Mouse (Mus musculus): ENCODE results near the gene Cnbd2.
"Not testable (repeated sequence)": the region's sequence is repeated elsewhere in the genome, so short reads cannot be mapped to it uniquely, and the experiment has no call there.

The Cnbd2 gene

DNA sequence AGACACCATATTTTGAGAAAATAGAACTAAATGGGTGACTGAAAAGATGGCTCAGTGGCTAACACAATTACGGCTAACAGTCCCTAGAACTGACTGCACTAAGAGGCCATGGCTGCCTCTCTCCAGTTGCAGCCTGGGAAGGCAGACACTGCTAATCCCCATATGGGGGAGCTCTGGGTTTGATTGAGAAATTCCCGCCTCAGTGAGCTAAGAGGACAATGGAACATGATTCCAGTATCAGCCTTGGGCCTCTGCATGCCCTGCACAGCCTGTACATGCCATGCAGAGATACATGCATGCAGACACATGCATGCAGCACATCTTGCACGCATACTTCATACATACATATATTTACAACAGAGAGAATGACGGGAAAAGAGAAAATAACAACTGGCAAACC is 69.3 kb downstream of the Cnbd2 start:
- no peak for DNase-seq (ENCODE audit: extremely low spot score, low read depth, low spot score)

DNA sequence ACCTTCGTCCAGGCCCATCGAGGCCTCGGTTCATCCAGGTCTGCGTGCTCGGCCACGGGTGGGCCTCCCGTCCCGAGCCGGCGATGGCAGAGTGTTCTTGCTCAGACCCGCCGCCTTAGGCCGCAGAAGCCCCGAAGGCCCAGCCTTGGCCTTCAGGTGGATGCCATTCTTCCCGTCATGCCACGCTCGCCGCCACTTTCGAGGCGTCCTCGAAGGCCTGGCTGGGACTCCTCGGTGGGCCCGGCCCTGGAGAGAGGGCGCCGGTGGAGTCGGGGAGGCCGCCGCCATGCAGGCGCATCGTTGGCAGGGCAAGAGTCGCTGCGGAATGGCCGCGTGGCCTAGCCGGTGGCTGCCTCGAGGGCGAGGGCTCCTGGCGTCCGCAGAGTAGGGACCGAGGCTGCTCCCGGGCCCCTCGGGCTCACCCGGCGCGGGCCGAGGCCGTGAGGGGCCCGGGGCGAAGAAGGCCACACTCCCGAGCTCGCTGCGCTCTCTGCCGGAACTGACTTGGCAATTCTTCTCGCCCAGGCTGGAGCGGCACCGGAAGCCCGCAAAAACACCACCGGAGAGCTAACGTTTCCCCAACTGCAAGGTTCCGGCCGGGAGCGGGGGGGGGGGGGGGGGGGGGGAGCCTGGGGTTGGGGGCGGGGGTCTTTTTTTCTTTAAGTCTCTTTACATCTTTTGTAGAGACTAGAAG is 80.5 kb downstream of the Cnbd2 start:
- not testable (repeated sequence) for DNase-seq (ENCODE audit: extremely low spot score, low read depth, low spot score)

DNA sequence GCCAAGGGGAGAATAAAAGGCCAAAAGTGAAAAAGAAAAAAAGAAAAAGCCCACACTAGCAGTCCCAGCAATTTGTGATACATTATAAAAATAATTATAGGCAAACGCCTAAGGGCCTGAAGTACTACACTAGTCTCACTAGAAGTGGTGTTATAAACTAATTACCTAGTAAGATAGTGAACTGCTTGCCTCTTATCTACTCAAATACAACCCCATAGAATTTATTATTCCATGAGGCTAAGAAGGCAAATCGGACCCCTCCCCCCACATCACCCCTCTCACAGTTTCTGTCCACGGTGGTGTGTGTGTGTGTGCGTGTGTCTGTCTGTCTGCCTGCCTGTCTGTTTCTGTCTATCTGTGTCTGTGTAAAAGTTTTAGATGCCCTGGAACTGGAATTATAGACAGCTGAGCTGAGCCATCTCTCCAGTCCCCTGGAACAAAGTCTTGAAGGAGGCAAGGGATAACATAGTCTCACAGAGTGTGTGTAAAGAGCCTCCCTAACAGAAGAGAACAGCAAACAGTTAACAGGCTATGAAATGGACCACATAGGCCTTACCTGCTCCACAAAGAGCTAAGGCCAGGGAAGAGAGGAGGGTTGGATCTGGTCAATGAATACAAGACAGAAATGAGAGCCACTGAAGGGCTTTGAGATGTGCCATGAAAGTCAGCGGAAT is 81.2 kb downstream of the Cnbd2 start:
- no peak for DNase-seq (ENCODE audit: extremely low spot score, low read depth, low spot score)

DNA sequence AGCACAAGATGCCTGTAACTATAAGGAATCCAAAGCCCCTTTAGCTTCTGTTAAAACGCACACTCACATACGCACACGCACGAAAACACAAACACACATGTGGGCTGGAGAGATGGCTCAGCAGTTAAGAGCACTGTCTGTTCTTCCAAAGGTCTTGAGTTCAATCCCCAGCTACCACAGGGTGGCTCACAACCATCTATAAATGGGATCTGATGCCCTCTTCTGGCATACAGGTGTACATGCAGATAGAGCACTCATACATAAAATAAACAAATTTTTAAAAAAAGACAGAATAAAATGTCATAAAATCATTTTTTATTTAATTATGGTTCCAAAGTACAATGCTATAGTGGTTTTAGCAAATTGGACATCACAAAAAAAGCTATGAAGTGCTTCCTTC is 82.2 kb downstream of the Cnbd2 start:
- DNase-seq (ENCODE audit: extremely low spot score, low read depth, low spot score) = no peak

DNA sequence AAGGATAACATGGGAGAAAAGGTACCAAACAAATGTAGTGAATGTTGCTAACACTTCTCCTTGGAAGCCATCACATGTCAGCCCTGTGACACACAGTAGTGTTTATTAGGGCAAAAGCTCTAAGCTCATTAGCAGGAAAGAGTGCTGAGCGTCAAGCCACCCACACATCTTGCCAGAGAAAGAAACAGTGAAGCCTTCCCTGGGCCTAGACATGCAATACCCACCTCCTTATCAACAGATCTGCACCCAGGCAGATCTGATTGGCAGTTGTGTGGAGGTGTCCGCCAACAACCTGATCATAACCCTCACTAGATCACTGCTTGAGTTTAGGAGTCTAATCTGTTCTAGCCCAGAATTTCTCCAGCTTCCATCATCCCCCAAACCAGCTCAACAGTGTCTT is 84.0 kb downstream of the Cnbd2 start:
- no peak for DNase-seq (ENCODE audit: extremely low spot score, low read depth, low spot score)

DNA sequence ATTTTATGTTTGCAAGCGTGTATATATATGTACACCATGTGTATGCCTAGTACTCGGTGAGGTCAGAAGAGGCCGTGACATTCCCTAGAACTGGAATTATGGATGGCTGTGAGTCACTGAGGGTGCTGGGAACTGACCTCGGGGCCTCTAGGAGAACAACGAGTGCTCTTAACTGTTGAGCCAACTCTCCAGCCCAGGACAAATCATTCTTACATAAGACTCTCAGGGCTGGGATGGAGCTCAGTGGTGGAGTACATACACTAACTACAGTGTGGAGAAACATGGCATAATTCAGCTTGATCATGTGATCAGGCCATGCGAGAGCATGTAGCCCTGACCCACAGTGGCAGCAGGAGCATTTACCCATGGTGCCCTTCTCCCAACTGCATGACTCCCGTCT is 85.9 kb downstream of the Cnbd2 start:
- no peak for DNase-seq (ENCODE audit: extremely low spot score, low read depth, low spot score)

DNA sequence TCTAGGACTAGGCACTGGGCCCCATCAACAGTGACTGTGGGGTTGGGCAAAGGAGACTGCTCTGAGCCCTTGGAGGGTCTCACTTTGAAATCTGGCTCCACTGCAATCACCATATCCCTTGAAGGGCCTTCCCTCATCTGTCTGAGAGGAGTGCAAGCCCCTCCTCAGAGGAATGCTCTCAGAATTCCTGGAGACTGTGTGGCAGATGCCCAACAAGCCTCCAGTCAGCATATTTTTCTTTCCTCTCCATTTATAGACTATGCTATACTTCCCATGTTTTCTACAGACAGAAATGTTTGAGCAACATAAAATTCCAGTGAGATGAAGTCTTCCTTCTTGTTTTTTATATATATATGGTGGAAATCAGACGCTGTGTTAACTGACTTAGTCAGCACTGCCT is 87.4 kb downstream of the Cnbd2 start:
- no peak for DNase-seq (ENCODE audit: extremely low spot score, low read depth, low spot score)

DNA sequence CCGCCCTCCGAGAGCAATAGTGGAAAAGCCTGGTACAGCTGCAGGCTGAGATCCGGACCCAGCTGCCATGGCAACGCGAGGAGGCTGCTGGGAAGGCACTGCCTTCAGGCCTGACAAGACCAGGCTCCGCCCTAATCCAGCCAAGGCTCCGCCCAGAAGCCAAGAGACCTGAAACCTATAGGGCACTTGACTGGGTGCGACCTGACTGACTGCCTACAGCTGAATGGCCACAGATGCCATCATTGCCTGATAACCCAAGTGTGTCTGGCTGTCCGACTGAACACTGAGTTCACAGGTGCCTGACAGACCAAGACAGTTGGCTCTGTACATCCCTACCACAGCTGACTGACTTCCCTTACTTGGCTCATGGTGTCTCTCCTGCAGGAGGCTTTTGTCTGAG is 89.2 kb downstream of the Cnbd2 start:
- DNase-seq (ENCODE audit: extremely low spot score, low read depth, low spot score) = peak; percentile 50

DNA sequence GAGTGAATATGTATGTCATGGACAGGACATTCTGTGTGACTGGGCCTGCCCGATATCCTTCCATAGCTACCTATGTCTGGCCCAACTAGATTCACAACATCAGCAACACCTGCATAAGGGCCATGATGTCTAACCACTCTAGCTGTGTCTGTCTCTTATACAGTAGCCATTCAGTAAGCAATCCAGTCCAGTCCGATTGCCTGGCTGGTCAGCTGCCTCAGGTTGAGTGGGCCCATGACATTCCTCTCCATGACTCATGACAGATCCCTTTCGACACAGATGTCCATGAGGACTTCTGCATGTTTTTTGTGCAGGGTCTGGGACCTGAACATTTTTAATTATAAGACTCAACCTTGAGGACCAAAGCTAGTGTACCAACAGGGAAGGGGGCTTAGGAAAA is 89.9 kb downstream of the Cnbd2 start:
- no peak for DNase-seq (ENCODE audit: extremely low spot score, low read depth, low spot score)

DNA sequence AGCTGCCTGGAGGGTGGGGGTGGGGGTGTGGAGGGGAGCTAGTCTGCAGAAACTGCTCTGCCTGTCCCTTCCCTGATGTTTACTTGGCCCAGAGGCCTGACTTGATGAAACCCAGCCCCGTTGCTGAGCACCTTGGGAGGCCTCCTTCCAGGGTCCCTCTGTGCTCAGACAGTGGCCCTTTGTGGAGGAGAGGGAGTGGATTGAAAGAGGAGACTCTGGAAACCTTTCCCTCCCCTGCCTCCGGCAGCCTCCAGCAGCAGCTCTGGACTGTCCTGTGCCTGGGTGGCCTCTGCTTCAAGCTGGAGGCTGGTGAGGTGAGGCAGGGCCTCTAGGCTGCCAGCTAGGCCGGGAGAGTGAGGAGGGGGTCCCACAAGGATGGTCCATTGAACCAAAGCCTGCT is 94.9 kb downstream of the Cnbd2 start:
- no peak for DNase-seq (ENCODE audit: extremely low spot score, low read depth, low spot score)

DNA sequence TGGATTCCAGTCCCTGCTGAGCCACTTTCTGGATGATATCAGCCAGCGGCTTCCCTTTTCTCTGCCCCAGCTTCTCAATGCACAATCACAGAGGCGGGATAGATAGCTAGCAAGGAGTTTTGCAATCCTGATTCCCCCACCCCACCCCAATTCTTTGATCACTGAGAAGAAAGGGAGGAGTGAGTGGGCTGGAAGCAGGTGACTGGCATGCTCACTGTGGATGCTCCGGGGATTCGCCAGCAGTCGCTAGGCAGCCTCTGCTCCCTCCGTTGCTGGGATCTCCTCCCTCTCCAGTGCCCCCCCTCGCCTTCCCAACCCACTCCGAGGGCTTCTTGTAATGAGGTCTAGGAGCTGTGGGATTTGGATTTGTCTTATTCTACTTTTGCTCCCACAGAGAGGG is 96.1 kb downstream of the Cnbd2 start:
- DNase-seq (ENCODE audit: extremely low spot score, low read depth, low spot score) = no peak

DNA sequence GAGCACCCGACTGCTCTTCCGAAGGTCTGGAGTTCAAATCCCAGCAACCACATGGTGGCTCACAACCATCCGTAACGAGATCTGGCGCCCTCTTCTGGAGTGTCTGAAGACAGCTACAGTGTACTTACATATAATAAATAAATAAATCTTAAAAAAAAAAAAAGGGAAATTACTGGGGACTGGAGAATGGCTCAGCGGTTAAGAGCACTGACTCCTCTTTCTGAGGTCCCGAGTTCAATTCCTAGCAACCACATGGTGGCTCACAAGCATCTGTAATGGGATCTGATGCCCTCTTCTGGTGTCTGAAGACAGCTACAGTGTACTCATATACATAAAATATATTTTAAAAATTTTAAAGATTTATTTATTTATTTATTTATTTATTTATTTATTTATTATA is 99.2 kb downstream of the Cnbd2 start:
- DNase-seq (ENCODE audit: extremely low spot score, low read depth, low spot score) = not testable (repeated sequence)

DNA sequence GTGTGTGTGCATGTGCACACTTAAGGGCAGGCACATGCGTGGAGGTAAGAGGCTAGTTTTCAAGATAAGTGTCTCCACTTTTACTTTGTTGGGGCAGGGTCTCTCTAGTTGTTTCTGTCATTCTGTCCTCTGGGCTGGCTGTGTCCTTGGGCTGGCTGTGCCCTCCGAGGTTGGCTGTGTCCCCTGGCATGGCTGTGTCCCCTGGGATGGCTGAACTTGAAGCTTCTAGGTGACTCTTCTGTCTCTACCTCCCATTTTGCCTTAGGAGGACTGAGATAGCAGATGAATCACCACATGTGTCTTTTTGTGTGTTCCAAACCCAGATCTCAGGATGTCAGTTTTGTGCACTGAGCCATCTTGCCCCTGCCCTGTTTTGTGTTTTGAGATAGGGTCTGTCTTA is 102.9 kb downstream of the Cnbd2 start:
- DNase-seq (ENCODE audit: extremely low spot score, low read depth, low spot score) = no peak

DNA sequence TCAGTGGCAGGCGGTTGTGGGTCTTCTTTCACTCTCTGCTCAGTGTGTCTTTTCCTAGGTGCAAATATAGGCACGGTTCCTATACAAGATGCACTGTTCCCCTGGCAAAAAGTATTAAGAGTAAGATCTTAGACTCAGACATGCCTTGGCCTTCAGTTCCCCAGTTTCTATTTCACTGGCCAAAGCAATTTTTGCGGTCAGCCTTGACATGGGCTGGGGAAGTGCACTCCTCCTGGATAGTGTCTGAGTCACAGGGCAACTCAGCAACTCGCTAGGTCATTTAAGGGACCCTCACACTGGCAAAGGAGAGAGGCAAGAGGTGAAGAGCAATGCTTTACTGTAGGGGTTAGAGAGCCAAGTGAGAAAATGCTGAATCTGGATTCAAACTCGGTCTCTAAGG is 103.6 kb downstream of the Cnbd2 start:
- DNase-seq (ENCODE audit: extremely low spot score, low read depth, low spot score) = no peak

DNA sequence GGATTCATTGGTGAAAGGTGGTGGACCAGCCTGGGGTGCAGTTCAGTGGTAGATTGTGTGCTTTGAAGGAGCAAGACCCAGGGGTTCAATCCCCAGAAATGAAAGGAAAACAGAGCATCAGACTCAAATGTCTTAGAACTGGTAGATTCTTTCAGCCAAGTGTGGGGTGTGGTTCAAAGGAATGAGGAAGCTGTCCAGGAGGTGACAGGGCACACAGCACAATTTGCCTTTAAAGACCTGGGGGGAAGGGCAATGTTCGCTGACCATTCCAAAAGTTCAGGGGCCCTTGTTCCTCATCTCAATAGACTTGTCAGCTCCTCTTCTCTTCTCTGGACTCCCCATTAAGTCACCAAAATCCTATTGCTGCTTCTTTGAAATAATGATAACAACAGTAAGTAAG is 105.1 kb downstream of the Cnbd2 start:
- no peak for DNase-seq (ENCODE audit: extremely low spot score, low read depth, low spot score)

DNA sequence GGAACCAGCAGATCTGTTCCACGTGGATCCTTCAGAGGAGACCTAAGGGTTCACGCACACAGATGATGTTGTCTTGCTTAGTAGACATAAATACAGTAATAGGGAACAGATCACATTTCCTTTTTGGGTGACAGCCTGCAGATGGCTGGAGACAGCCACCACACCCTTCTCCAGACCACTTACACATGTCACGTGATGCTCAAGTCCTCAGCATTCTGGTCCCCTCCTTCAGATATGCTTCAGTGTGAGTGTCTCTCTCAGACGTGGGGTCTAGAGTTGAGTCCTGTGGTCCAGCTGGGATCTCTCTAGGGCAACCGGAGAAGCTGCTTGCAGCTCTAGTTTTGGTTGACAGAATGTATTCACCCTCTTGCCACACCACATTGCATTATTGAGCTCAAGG is 106.4 kb downstream of the Cnbd2 start:
- no peak for DNase-seq (ENCODE audit: extremely low spot score, low read depth, low spot score)

DNA sequence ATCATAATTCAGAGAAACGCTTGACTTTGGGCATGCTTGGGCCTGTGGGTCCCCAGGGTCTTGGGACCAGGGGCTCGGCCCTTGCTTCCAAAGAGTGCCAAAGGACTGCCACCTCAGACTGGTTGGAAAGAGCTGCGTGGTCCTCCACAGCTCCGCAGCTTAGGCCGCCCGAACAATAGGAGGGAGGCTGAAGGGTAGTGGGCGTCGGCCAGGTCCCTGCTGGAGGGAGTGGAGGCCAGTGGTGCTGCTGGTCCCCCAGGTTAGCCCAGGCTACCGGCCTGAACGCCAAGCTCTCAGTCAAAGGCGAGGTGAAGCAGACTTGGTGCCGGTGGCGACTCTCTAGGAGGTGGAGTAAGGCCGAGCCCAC is 108.2 kb downstream of the Cnbd2 start:
- no peak for DNase-seq (ENCODE audit: extremely low spot score, low read depth, low spot score)

DNA sequence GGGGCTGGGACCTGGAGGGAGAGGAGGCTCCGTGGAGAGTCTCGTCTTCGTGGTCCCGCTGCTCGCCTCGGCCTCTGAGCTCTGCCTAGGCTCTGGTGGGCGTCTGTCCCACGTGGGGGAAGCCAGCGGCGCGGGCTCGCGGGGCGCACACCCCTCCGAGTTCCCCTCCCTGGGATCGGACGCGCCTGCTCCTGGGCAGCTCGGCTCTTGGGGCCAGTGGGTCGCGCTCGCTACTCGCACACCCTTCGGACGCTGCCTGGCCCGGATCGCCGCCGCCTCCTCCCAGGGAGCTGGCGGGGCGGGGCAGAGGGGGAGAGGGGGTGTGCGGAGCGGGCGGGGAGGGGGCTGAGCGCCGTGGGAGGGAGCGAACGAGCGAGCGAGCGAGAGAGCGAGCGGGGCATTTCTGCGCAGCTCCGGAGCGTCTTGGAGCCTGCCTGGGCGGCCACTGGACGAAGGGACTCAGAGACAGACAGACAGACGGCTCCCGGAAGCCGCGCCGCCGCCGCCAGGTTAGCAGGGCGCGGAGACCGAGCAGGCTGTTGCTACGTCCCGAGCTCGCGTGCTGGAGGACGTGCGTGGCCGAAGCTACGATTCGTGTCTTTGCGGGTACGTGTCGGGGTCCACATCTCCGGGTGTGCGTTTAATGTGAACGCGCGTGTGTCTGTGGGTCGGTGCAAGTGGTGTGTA is 108.7 kb downstream of the Cnbd2 start, which contains the start of gene Epb41l1:
Gene Epb41l1, plus strand, starts transcription at position 216 of the 687 bp plus-strand sequence.
- DNase-seq (ENCODE audit: extremely low spot score, low read depth, low spot score) = no peak

DNA sequence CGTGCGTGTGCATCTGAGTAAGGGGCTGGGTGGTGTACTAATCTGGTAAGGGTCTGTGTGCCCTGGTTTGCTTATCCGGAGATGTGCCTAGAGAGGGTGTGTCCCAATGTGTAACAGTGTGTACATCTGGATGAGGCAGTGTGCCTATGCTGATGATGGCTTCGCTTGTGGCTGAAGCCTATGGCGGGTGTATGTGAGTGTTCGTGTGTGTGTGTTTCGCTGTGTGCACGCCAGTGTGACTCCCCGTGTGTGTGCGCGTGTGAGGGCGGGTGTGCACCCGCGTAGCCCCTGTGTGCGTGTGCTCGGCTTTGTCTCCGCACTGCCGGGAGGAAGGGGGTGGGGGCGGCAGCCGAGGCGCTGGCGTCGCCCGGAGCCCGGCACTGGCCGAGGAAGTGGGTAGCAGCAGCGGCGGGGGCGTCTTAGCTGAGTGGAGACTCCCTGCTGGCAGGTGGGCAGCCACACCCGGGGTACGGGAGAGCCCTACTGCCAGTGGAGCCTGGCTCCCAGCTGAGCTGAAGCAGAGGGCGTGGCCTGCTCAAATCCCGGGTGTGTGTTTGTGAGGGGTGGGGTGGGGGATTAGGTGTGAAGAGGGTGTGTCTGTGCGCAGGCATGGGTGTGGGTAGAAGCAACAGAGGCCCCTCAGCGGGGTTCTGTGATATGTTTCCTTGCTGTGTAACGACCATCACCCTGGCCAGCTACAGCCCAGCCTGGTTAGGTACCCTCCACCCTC is 109.4 kb downstream of the Cnbd2 start:
- DNase-seq (ENCODE audit: extremely low spot score, low read depth, low spot score) = no peak

DNA sequence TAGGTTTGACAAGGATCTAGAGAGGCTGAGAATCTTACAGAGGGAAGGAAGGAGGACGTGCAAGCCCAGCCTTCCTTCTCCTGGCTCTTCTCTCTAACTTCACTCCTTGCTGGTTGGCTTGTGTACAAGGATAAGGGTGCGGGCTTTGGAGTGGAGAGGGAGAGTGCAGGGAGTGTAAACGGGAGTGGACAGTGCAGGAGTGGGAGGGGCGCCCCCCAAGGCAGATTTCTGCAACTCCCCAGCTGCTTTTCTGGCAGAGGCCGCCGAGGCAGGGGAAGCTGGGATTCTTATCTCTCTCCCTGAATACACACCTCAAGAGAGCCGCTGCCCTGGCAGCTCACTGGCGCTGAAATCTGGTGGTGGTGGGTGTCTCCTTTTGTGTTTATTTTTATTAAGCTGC is 110.5 kb downstream of the Cnbd2 start:
- no peak for DNase-seq (ENCODE audit: extremely low spot score, low read depth, low spot score)

DNA sequence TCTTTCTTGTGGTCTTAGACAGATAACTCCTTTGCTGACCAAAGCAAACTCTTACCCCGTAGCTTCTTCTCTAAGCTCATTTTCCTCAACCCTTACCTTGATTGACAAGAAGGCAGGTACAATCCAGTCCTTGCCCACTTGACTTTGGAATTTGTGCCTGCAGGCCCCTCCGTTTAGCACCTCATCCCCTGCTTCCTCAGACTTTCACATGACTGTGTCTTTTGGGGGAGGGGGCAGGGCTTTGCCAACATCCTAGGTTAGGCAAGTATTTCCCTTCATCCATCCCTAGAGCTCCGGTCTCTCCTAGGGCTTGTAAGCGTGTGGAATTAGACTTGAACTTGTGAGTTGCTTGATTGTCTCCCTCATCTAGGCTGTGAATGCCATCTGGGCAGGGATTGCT is 111.6 kb downstream of the Cnbd2 start:
- DNase-seq (ENCODE audit: extremely low spot score, low read depth, low spot score) = no peak

All from hindlimb bud, embryonic 11.5 days (tissue).